Mouse (Mus musculus): ENCODE results near the gene a.

GRCm38 (mm10) chr2:154869954-154870641, 78.9 kb downstream of the a start:
- TF ChIP-seq CTCF (IDR thresholded peaks at IDR 0.05; ENCODE audit: low read depth, low read length) (no peak), GATA2 (IDR thresholded peaks at IDR 0.05; ENCODE audit: borderline replicate concordance, low read depth, low read length) (no peak), TAL1 (conservative IDR thresholded peaks at IDR 0.05; ENCODE audit: low read depth, low read length) (no peak)

Measured in G1E (cell line).